Mouse (Mus musculus): Measurements from ENCODE around the gene Gm21812.
"Not testable (repeated sequence)": the region's sequence is repeated elsewhere in the genome, so short reads cannot be mapped to it uniquely, and the experiment has no call there.

Gene Gm21812

GRCm38 (mm10) chrY:9347084-9347483, at the start of gene Gm21812:
Gene Gm21812, minus strand, starts transcription at chrY:9347184.
- not testable (repeated sequence) for DNase-seq (ENCODE audit: low spot score)
